10 mouse cellular contexts compared by ENCODE assay signal in the genomic region with DNA sequence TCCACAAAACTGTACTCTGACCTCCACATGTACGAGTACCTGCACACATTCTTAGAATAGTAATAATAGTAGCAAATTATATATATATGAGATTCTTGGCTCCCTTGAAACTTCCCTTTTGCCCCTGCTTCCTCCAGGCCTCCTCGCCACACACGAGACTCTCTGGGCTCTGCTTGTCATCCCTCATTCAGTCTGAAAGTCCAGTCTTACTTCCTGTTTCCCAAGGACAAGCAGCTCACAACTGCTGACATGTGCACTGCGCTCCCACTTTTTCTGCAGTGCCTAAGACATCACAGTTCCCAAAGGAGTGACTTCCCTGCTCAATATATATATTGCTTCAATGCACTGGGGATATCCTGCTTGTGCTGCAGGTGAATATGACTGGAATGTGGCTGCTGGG. TPM values are rescaled to one million over a fixed set of nuclear protein-coding genes. Genes with fewer than 3 reads are reported as not detected.
DNase-seq lines count a peak whose midpoint lies in the region; ATAC-seq and TF ChIP-seq lines count a peak whose summit lies in the region.
"Not testable (repeated sequence)": the region's sequence is repeated elsewhere in the genome, so short reads cannot be mapped to it uniquely, and the experiment has no call there.
"Had no signal": no experiment of that assay in that cellular context is flagged by ENCODE, and none has a peak within 500 bp of the region (broad histone marks: within the 10 kb centered on the region; RNA-seq: fewer than 3 reads in every experiment).

No protein-coding gene starts in this region.

- not testable (repeated sequence) for DNase-seq in hindbrain, embryonic 14.5 days (ENCODE audit: low spot score); layer of hippocampus, adult 2 months (ENCODE audit: low spot score in 2 of 2); liver, postnatal 0 days

- H3K36me3 ChIP-seq in hindbrain, embryonic 14.5 days (replicated peaks; ENCODE audit: control insufficient read depth, insufficient read depth); intestine, postnatal 0 days (ENCODE audit: control insufficient read depth, insufficient read depth); liver, postnatal 0 days (replicated peaks; ENCODE audit: insufficient read depth, low read length); lung, embryonic 16.5 days (ENCODE audit: control insufficient read depth, insufficient read depth, low read length): not testable (repeated sequence)

- peaks cover 22% of the 10 kb centered on the region for H3K4me1 ChIP-seq in hindbrain, embryonic 14.5 days (replicated peaks; ENCODE audit: control insufficient read depth, insufficient read depth, low read length)
- H3K4me1 ChIP-seq in intestine, postnatal 0 days (replicated peaks; ENCODE audit: control insufficient read depth, insufficient read depth, low read length); liver, postnatal 0 days (ENCODE audit: insufficient read depth); lung, embryonic 16.5 days (replicated peaks; ENCODE audit: control insufficient read depth, insufficient read depth, low read length): not testable (repeated sequence)

- not testable (repeated sequence) for H3K27me3 ChIP-seq in hindbrain, embryonic 14.5 days (ENCODE audit: control insufficient read depth, insufficient read depth, low read length); intestine, postnatal 0 days (replicated peaks; ENCODE audit: control insufficient read depth, insufficient read depth, low read length); liver, postnatal 0 days (ENCODE audit: insufficient read depth, low read length); lung, embryonic 16.5 days (ENCODE audit: control insufficient read depth, insufficient read depth, low read depth, low read length)

- ATAC-seq in granulocyte monocyte progenitor cell, adult 5-6 weeks (replicated peaks; ENCODE audit: poor library complexity, severe bottlenecking), result peak; percentile 80
- ATAC-seq in hindbrain, embryonic 14.5 days (ENCODE audit: low FRiP score), result not testable (repeated sequence)
- peak; percentile 78 for ATAC-seq in intestine, postnatal 0 days
- ATAC-seq in liver, postnatal 0 days, result peak; percentile 40; the same call in 1 of the 2 replicates
- peak; percentile 40; the same call in 1 of the 2 replicates for ATAC-seq in lung, embryonic 16.5 days (ENCODE audit: low read depth)
- ATAC-seq in megakaryocyte, adult 5-6 weeks (ENCODE audit: poor library complexity, severe bottlenecking), result peak; percentile 63

- 0 out of 2 replicates have a peak overlapping the region, but pooled peaks have one; percentile 20 for H3K27ac ChIP-seq in hindbrain, embryonic 14.5 days
- H3K27ac ChIP-seq in intestine, postnatal 0 days (ENCODE audit: low read depth, low read length), result peak overlapping the region; percentile 77
- peak overlapping the region; percentile 36; the same call in 1 of the 2 replicates for H3K27ac ChIP-seq in layer of hippocampus, adult 2 months
- H3K27ac ChIP-seq in liver, postnatal 0 days (ENCODE audit: low read depth), result peak overlapping the region; percentile 52; the same call in 1 of the 2 replicates
- 0 out of 2 replicates have a peak overlapping the region, but pooled peaks have one; percentile 16 for H3K27ac ChIP-seq in lung, embryonic 16.5 days (ENCODE audit: low read length)

- WGBS in hindbrain, embryonic 14.5 days, result 82% methylated on average over 4 of the region's 4 CpGs
- 30% methylated on average over 4 of the region's 4 CpGs for WGBS in intestine, postnatal 0 days
- WGBS in liver, postnatal 0 days (ENCODE audit: insufficient replicate concordance), result 50% methylated on average over 4 of the region's 4 CpGs
- WGBS in lung, embryonic 16.5 days, result 43% methylated on average over 4 of the region's 4 CpGs

- not testable (repeated sequence) for H3K4me2 ChIP-seq in hindbrain, embryonic 14.5 days (replicated peaks); intestine, postnatal 0 days (replicated peaks; ENCODE audit: low read depth); liver, postnatal 0 days (ENCODE audit: low read depth, low read length); lung, embryonic 16.5 days (ENCODE audit: low read depth, low read length)

- not testable (repeated sequence) for TF ChIP-seq EP300 in liver, postnatal 0 days (IDR thresholded peaks at IDR 0.05; ENCODE audit: low read depth)

- TF ChIP-seq CTCF in intestine, postnatal 0 days (IDR thresholded peaks at IDR 0.05; ENCODE audit: low read depth); layer of hippocampus, adult 2 months (conservative IDR thresholded peaks at IDR 0.05); liver, postnatal 0 days (IDR thresholded peaks at IDR 0.05; ENCODE audit: low read depth): not testable (repeated sequence)

- H3K9me3 ChIP-seq in hindbrain, embryonic 14.5 days (ENCODE audit: control insufficient read depth, low read length); intestine, postnatal 0 days (ENCODE audit: control insufficient read depth); liver, postnatal 0 days (ENCODE audit: low read length); lung, embryonic 16.5 days (ENCODE audit: control insufficient read depth, low read length): not testable (repeated sequence)

- H3K4me3 ChIP-seq in hindbrain, embryonic 14.5 days (replicated peaks; ENCODE audit: low read length); intestine, postnatal 0 days (ENCODE audit: low read depth, low read length); layer of hippocampus, adult 2 months; liver, postnatal 0 days (ENCODE audit: low read depth, low read length); lung, embryonic 16.5 days (ENCODE audit: low read length): not testable (repeated sequence)

- not testable (repeated sequence) for H3K9ac ChIP-seq in hindbrain, embryonic 14.5 days; intestine, postnatal 0 days (ENCODE audit: low read depth, low read length); liver, postnatal 0 days (replicated peaks); lung, embryonic 16.5 days (ENCODE audit: low read length)

RNA-seq across cellular contexts. Expression of a gene that starts 12.7 kb away (rescaled TPM):
- 33.7 and 47.2 TPM in 2 replicates for total RNA-seq in granulocyte monocyte progenitor cell, adult 5-6 weeks (2014; fragmentation: Nextera tagmentation)
- 8.7 and 17.5 TPM in 2 replicates for total RNA-seq in granulocyte monocyte progenitor cell, adult 5-6 weeks (2017)
- 46.2 and 52.8 TPM in 2 replicates for polyA plus RNA-seq in hindbrain, embryonic 14.5 days (2014; fragmentation: Nextera tagmentation; extraction: Ambion mirVana)
- 22.9 and 25.4 TPM in 2 replicates for polyA plus RNA-seq in intestine, postnatal 0 days (2015; fragmentation: Nextera tagmentation; extraction: Ambion mirVana)
- 10 to 100 TPM; 85.4 to 91.3 TPM for total RNA-seq in layer of hippocampus, adult 2 months (2021)
- polyA plus RNA-seq in liver, postnatal 0 days (2015; fragmentation: Nextera tagmentation; extraction: Ambion mirVana), result 14.6 and 18.7 TPM in 2 replicates
- polyA plus RNA-seq in lung, embryonic 16.5 days (2015; fragmentation: Nextera tagmentation; extraction: Ambion mirVana), result 18.9 and 19.8 TPM in 2 replicates
- 34.1 and 34.5 TPM in 2 replicates for total RNA-seq in megakaryocyte, adult 5-6 weeks (2015)
- total RNA-seq in megakaryocyte, adult 5-6 weeks (2017), result 17.0 and 18.8 TPM in 2 replicates

RNA-seq across cellular contexts. Expression of a gene that starts 48.8 kb away (rescaled TPM):
- total RNA-seq in granulocyte monocyte progenitor cell, adult 5-6 weeks (2014; fragmentation: Nextera tagmentation), result 0.82 and 2.3 TPM in 2 replicates
- 0.13 TPM in 1 of 2 replicates, not detected in the other for total RNA-seq in granulocyte monocyte progenitor cell, adult 5-6 weeks (2017)
- polyA plus RNA-seq in hindbrain, embryonic 14.5 days (2014; fragmentation: Nextera tagmentation; extraction: Ambion mirVana), result 0.78 and 0.90 TPM in 2 replicates
- polyA plus RNA-seq in intestine, postnatal 0 days (2015; fragmentation: Nextera tagmentation; extraction: Ambion mirVana), result 2.1 and 2.5 TPM in 2 replicates
- total RNA-seq in layer of hippocampus, adult 2 months (2021), result under 1 TPM; 0.49 to 0.93 TPM
- 1.9 and 2.3 TPM in 2 replicates for polyA plus RNA-seq in liver, postnatal 0 days (2015; fragmentation: Nextera tagmentation; extraction: Ambion mirVana)
- 1.6 and 1.8 TPM in 2 replicates for polyA plus RNA-seq in lung, embryonic 16.5 days (2015; fragmentation: Nextera tagmentation; extraction: Ambion mirVana)
- total RNA-seq in megakaryocyte, adult 5-6 weeks (2015), result 0.52 and 1.2 TPM in 2 replicates
- total RNA-seq in megakaryocyte, adult 5-6 weeks (2017), result 0.55 and 0.85 TPM in 2 replicates
- total RNA-seq: gastrocnemius, adult 18-20 months; MEL had no signal
- polyA plus RNA-seq: C2C12 had no signal

RNA-seq across cellular contexts. Expression of a gene that starts 57.3 kb away (rescaled TPM):
- total RNA-seq in granulocyte monocyte progenitor cell, adult 5-6 weeks (2014; fragmentation: Nextera tagmentation), result 3.0 and 11.8 TPM in 2 replicates
- 2.2 and 3.0 TPM in 2 replicates for total RNA-seq in granulocyte monocyte progenitor cell, adult 5-6 weeks (2017)
- polyA plus RNA-seq in hindbrain, embryonic 14.5 days (2014; fragmentation: Nextera tagmentation; extraction: Ambion mirVana), result 3.4 and 4.4 TPM in 2 replicates
- 0.87 and 1.0 TPM in 2 replicates for polyA plus RNA-seq in intestine, postnatal 0 days (2015; fragmentation: Nextera tagmentation; extraction: Ambion mirVana)
- total RNA-seq in layer of hippocampus, adult 2 months (2021), result 10 to 100 TPM in 1 of 2 experiments, 1 to 10 TPM in 1; 8.3 to 10.6 TPM
- polyA plus RNA-seq in liver, postnatal 0 days (2015; fragmentation: Nextera tagmentation; extraction: Ambion mirVana), result 0.46 and 0.58 TPM in 2 replicates
- 4.2 and 4.5 TPM in 2 replicates for polyA plus RNA-seq in lung, embryonic 16.5 days (2015; fragmentation: Nextera tagmentation; extraction: Ambion mirVana)
- total RNA-seq in megakaryocyte, adult 5-6 weeks (2015), result 1.5 and 3.0 TPM in 2 replicates
- total RNA-seq in megakaryocyte, adult 5-6 weeks (2017), result 2.9 and 3.3 TPM in 2 replicates

Comparison
In these comparisons a context has a peak if more than half of its experiments do, and no peak if none do; other contexts are left out.
1. H3K27ac ChIP-seq: peak in every context shown above with its lines; median percentile 77 in intestine, postnatal 0 days; 52 in liver, postnatal 0 days; 36 in layer of hippocampus, adult 2 months; 20 in hindbrain, embryonic 14.5 days; 16 in lung, embryonic 16.5 days.